In the genomic region with DNA sequence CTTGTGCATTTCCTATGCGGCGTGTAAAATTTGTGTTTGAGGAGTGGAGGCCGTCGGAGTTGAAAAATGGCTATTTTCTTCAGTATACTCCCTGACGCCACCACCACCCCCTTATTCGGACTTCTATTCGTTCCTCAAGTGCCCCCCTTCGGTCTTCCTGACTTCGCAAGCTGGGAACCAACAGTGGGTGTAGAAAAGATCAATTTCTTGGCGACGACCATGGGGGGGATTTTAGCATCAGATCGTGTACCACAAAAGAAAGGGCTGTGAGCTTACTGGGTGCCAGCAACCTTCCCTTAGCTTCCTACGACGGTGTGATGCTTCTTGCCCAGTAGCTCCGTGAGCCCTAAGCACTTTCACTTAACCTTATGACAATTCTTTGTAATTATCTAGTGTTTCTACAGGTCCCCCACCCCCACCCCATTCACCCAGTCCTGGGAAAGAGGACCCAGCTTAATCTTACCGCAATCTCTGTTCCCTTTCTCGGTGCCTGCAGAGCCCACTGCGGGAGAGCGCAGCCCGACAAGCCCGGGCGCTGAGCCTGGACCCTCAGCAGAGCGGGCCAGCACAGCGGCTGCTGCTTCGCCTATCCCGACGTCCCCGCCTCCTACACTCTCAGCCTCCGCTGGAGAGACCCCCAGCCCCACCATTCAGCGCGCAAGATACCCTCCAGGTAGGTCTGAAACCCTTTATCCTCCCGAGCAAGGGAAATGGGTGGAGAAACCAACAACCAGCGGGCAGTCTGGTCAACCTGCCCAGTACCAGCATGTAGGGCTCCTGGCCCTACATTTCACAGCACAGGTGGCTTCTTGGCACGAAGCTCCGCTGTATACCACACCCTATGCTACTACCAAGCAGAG, we compare ENCODE assay signal across 10 mouse cellular contexts. TPM values are rescaled to one million over a fixed set of nuclear protein-coding genes. Genes with fewer than 3 reads are reported as not detected.
A peak's percentile ranks its signal among the peaks of the same experiment; 100 is the strongest.
DNase-seq lines count a peak whose midpoint lies in the region; ATAC-seq lines count a peak whose summit lies in the region.
"Had no signal": no experiment of that assay in that cellular context is flagged by ENCODE, and none has a peak within 500 bp of the region (broad histone marks: within the 10 kb centered on the region; RNA-seq: fewer than 3 reads in every experiment).

No protein-coding gene starts in this region.

- DNase-seq in heart, postnatal 10 days: no peak
- DNase-seq in forebrain, embryonic 14.5 days (ENCODE audit: low spot score): peak; percentile 39
- DNase-seq in midbrain, embryonic 11.5 days (ENCODE audit: low spot score, missing footprints): peak; percentile 94
- no peak for DNase-seq in right cerebral cortex, postnatal 25 days

- intact Hi-C loops in heart, postnatal 10 days (cut with DNase I): loop anchor here (5.0 kb wide), 1 partner anchor 576 kb away; a partner anchor contains a TSS

- peaks cover 53% of the 10 kb centered on the region for H3K4me1 ChIP-seq in heart, embryonic 15.5 days (replicated peaks)
- no peaks in the 10 kb centered on the region for H3K4me1 ChIP-seq in brown adipose tissue, adult 24 weeks (ENCODE audit: control insufficient read depth, insufficient read depth, insufficient read length, low read length)
- peaks cover 29% of the 10 kb centered on the region for H3K4me1 ChIP-seq in forebrain, embryonic 14.5 days (ENCODE audit: control insufficient read depth, insufficient read depth, low read length)
- H3K4me1 ChIP-seq in midbrain, embryonic 11.5 days (ENCODE audit: control insufficient read depth, insufficient read depth, low read length): peaks cover 33% of the 10 kb centered on the region

- H3K27ac ChIP-seq in heart, embryonic 15.5 days: no peak overlapping the region
- no peak overlapping the region for H3K27ac ChIP-seq in brown adipose tissue, adult 24 weeks (replicated peaks; ENCODE audit: low read depth, low read length)
- no peak overlapping the region for H3K27ac ChIP-seq in forebrain, embryonic 14.5 days (ENCODE audit: low read depth, low read length)
- no peak overlapping the region for H3K27ac ChIP-seq in midbrain, embryonic 11.5 days (ENCODE audit: low read depth, low read length)

- H3K9me3 ChIP-seq in heart, embryonic 15.5 days (replicated peaks): no peaks in the 10 kb centered on the region
- H3K9me3 ChIP-seq in forebrain, embryonic 14.5 days (replicated peaks; ENCODE audit: control insufficient read depth, low read length): no peaks in the 10 kb centered on the region
- H3K9me3 ChIP-seq in midbrain, embryonic 11.5 days (ENCODE audit: control insufficient read depth, low read length): no peaks in the 10 kb centered on the region

- ATAC-seq in heart, embryonic 15.5 days (replicated peaks; ENCODE audit: insufficient number of reproducible peaks, insufficient read depth, low FRiP score, low read depth): no peak
- ATAC-seq in forebrain, embryonic 14.5 days: no peak
- ATAC-seq in midbrain, embryonic 11.5 days (ENCODE audit: low FRiP score): no peak
- no peak for ATAC-seq in erythroblast, adult 5-6 weeks (replicated peaks; ENCODE audit: low FRiP score, poor library complexity, severe bottlenecking)
- ATAC-seq in monocyte, adult 5-6 weeks (replicated peaks; ENCODE audit: insufficient number of reproducible peaks, low FRiP score, low TSS enrichment, poor library complexity, severe bottlenecking): no peak
- ATAC-seq: Patski had no signal

- no peaks in the 10 kb centered on the region for H3K36me3 ChIP-seq in heart, embryonic 15.5 days
- no peaks in the 10 kb centered on the region for H3K36me3 ChIP-seq in forebrain, embryonic 14.5 days (ENCODE audit: control insufficient read depth, insufficient read depth, low read length)
- no peaks in the 10 kb centered on the region for H3K36me3 ChIP-seq in midbrain, embryonic 11.5 days (ENCODE audit: control insufficient read depth, insufficient read depth, low read length)

- peak overlapping the region; percentile 72 for H3K4me3 ChIP-seq in heart, embryonic 15.5 days
- H3K4me3 ChIP-seq in brown adipose tissue, adult 24 weeks (ENCODE audit: insufficient read depth, low read depth, low read length): peak overlapping the region; percentile 51
- H3K4me3 ChIP-seq in forebrain, embryonic 14.5 days (ENCODE audit: low read depth, low read length): peak overlapping the region; percentile 68
- H3K4me3 ChIP-seq in midbrain, embryonic 11.5 days (ENCODE audit: low read depth, low read length): peak overlapping the region; percentile 70

- peaks cover 67% of the 10 kb centered on the region for H3K27me3 ChIP-seq in heart, embryonic 15.5 days
- H3K27me3 ChIP-seq in forebrain, embryonic 14.5 days (replicated peaks; ENCODE audit: control insufficient read depth, insufficient read depth, low read length): peaks cover 46% of the 10 kb centered on the region
- peaks cover 48% of the 10 kb centered on the region for H3K27me3 ChIP-seq in midbrain, embryonic 11.5 days (ENCODE audit: control insufficient read depth, insufficient read depth, low read length)

- H3K9ac ChIP-seq in heart, embryonic 15.5 days: no peak overlapping the region
- H3K9ac ChIP-seq in forebrain, embryonic 14.5 days (ENCODE audit: low read length): peak overlapping the region; percentile 47
- H3K9ac ChIP-seq in midbrain, embryonic 11.5 days (ENCODE audit: low read length): 0 out of 2 replicates have a peak overlapping the region, but pooled peaks have one; percentile 17

- peak overlapping the region; percentile 99 for H3K4me2 ChIP-seq in heart, embryonic 15.5 days
- H3K4me2 ChIP-seq in forebrain, embryonic 14.5 days (ENCODE audit: low read length): peak overlapping the region; percentile 99
- peak overlapping the region; percentile 85 for H3K4me2 ChIP-seq in midbrain, embryonic 11.5 days

- 14% methylated on average over 35 of the region's 35 CpGs for WGBS in heart, embryonic 15.5 days
- WGBS in forebrain, embryonic 14.5 days: 3% methylated on average over 35 of the region's 35 CpGs
- WGBS in midbrain, embryonic 11.5 days: 2% methylated on average over 35 of the region's 35 CpGs

RNA-seq across cellular contexts. Expression of a gene that starts 3.7 kb away (rescaled TPM):
- 0.11 and 0.20 TPM in 2 replicates for polyA plus RNA-seq in heart, embryonic 15.5 days (2015; fragmentation: Nextera tagmentation; extraction: Ambion mirVana)
- total RNA-seq in heart, postnatal 10 days (2021): 10 to 100 TPM in 1 of 2 experiments, 1 to 10 TPM in 1; 4.5 to 12.4 TPM
- 0.88 and 1.1 TPM in 2 replicates for polyA plus RNA-seq in brown adipose tissue, adult 24 weeks (2012; ENCODE audit: insufficient read depth, insufficient read length, missing spikeins)
- polyA plus RNA-seq in forebrain, embryonic 14.5 days (2014; fragmentation: Nextera tagmentation; extraction: Ambion mirVana): 3.7 and 5.4 TPM in 2 replicates
- 0.68 and 0.77 TPM in 2 replicates for polyA plus RNA-seq in midbrain, embryonic 11.5 days (2014; fragmentation: Nextera tagmentation; extraction: Ambion mirVana)
- total RNA-seq in erythroblast, adult 5-6 weeks (2015; ENCODE audit: low replicate concordance): not detected in 2 replicates
- total RNA-seq in erythroblast, adult 5-6 weeks (2017; ENCODE audit: low replicate concordance): 1.7 TPM in 1 of 2 replicates, not detected in the other
- 4.5 to 20.4 TPM (median 5.1 TPM) in 3 replicates for total RNA-seq in monocyte, adult 5-6 weeks (2017)
- polyA plus RNA-seq: liver, embryonic 16.5 days had no signal

Comparison
In these comparisons a context has a peak if more than half of its experiments do, and no peak if none do; other contexts are left out.
1. DNase-seq: peak in forebrain, embryonic 14.5 days (single experiment) and midbrain, embryonic 11.5 days (single experiment); none in heart, postnatal 10 days (0 of 2) and right cerebral cortex, postnatal 25 days (single experiment).
2. Peak in every context shown above with its lines, with median percentiles within 50 percentile points of each other: H3K4me2 ChIP-seq and H3K4me3 ChIP-seq.